Mouse (Mus musculus): Measurements from ENCODE around the gene N4bp2l2.
"Not testable (repeated sequence)": the region's sequence is repeated elsewhere in the genome, so short reads cannot be mapped to it uniquely, and the experiment has no call there.

Gene N4bp2l2

DNA sequence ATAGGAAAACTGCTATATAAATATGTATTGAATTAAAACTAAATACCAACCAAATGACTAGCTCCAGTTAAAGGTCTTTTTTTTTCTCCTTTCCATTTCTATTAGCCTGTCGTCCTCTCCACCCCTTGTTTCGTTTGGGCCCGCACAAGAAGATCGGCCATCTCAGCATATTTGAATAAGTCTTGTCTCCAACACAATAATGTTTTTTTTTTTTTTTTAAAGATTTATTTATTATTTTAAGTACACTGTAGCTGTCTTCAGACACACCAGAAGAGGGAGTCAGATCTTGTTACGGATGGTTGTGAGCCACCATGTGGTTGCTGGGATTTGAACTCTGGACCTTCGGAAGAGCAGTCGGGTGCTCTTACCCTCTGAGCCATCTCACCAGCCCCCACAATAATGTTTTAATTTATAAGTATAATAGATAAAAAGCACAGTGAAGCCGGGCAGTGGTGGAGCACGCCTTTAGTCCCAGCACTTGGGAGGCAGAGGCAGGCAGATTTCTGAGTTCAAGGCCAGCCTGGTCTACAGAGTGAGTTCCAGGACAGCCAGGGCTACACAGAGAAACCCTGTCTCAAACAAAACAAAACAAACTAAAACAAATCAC lies at the start of gene N4bp2l2:
Gene N4bp2l2 (minus strand): TSS at position 51 of the 607 bp plus-strand sequence.
- not testable (repeated sequence) for DNase-seq (ENCODE audit: low read depth in 2 of 2, low spot score in 2 of 2)

DNA sequence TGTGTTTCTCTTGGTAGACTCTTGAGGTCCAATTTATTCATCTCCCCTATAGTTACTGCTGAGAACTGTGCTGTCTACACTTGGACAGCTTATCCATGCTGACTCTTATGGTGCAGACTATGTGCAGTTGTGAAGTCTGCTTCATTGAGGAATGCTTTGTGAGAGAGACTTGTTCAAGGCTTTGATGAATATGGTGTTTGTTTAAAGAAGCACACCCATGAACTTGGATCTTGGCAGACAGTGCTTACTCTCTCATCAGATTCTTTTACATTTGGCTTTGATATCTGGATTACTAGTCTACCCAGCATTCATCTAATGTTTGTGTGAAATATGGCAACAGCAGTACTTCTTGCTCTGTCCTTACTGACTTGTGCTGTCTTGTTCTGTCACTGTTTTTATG lies 47.4 kb upstream of the N4bp2l2 start:
- no peak for DNase-seq (ENCODE audit: low read depth in 2 of 2, low spot score in 2 of 2)

DNA sequence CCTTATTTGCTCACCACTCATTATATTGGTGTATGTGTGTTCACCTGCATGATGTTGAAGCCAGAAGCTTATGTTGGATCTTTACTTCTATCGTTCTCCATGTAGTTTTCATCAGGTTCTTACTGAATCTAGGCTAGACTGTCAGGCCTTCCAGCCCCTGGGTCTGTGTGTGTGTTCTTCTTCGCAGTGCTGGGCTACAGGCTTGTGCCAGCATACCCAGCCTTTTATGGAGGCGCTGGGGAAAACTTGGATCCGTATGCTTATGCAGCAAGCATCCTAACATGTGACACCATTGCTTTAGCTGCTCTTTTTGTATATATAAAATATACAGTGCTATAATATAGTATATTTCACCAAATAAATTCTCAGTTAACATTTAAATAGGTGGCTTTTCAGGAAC lies 45.5 kb upstream of the N4bp2l2 start:
- DNase-seq (ENCODE audit: low read depth in 2 of 2, low spot score in 2 of 2): no peak

DNA sequence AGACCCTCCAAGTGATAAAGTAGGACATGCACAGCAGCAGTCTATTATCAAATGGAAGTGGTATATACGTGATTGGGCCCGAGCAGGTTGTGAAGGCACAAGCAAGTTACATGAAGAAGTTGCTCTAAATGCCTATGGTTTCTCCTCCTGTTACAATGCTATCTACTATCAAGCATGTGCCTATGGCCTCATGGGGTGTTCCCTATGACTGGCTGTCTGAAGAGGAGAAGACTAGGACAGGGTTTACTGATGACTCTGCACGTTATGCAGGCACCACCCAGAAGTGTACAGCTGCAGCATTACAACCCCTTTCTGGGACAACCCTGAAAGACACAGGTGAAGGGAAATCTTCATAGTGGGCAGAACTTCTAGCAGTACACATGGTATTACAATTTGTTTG lies 41.2 kb upstream of the N4bp2l2 start:
- DNase-seq (ENCODE audit: low read depth in 2 of 2, low spot score in 2 of 2): not testable (repeated sequence)

DNA sequence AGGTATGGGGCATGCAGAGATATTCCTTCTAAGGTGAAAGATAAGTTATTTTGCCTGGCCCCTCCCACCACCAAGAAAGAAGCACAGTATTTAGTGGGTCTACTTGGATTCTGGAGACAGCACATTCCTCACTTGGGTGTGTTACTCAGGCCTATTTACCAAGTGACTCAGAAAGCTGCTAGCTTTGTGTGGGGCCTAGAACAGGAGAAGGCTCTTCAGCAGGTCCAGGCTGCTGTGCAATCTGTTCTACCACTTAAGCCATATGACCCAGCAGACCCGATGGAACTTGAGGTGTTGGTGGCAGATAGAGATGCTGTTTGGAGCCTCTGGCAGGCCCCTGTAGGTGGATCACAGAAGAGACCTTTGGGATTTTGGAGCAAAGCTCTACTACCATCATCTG lies 40.7 kb upstream of the N4bp2l2 start:
- DNase-seq (ENCODE audit: low read depth in 2 of 2, low spot score in 2 of 2): not testable (repeated sequence)

DNA sequence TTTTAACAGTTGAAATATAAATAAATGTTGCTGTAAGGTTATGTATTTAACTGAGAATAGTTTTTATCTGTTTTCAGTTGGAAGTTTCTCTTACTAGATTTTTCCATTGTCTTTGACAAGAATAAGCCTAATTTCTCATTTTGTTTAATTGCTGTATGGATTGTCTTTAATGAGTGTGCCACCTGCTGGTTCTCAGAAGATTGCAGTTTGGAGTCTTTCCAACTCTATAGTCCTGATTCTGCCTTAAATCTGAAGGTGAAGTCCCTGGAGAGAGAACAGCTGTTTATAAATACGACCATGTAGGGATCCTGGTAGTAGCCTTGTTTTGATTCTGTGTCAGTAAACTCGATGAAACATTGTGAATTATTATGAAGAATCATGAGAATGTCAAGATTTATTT lies 36.7 kb upstream of the N4bp2l2 start:
- DNase-seq (ENCODE audit: low read depth in 2 of 2, low spot score in 2 of 2): peak; percentile 38 to 55

GRCm38 (mm10) chr5:150693277-150693676 lies 27.3 kb upstream of the N4bp2l2 start:
- DNase-seq (ENCODE audit: low read depth in 2 of 2, low spot score in 2 of 2): no peak

DNA sequence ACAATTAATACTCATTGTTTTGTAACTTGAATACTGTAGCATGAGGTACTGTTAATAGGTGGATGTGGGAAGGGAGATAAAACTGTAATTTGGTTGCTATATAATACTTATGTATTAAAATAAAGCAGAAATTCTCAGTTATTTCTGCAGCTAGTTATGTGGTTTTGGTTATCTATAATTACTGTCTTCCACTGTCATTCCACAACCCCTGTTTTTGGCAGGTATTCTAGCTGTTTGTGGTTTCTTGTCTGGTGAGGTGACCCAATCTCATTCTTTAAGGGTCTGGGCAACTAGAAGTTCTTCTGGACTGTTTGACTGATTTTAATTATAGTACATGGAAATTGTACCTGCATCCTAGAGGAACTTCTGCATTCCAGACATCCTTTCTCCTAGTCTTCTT lies 24.7 kb upstream of the N4bp2l2 start:
- no peak for DNase-seq (ENCODE audit: low read depth in 2 of 2, low spot score in 2 of 2)

- DNase-seq (ENCODE audit: low read depth in 2 of 2, low spot score in 2 of 2): not testable (repeated sequence)
These were observed 16.9 kb upstream of the N4bp2l2 start for GRCm38 (mm10) chr5:150682862-150683261.

DNA sequence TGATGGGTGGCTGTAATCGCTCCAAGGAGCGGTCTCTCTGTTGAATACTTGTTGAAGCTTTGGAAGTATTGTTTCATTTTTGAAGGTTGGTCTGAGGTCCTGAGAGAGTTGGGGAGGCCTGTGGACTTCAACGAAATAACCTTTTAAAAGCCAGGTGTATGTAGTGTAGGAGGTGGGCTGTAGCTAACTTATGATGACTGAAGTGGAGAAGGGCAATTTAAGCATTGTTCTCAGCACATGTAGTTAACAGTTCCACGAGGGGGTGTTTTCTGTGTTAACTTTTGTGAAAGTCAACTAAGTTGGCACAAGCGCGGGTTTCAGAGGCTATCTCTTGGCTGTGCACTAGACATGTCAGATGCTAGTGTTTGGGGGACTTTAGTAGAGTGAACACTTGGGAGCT lies 8.9 kb upstream of the N4bp2l2 start:
- DNase-seq (ENCODE audit: low read depth in 2 of 2, low spot score in 2 of 2): no peak

DNA sequence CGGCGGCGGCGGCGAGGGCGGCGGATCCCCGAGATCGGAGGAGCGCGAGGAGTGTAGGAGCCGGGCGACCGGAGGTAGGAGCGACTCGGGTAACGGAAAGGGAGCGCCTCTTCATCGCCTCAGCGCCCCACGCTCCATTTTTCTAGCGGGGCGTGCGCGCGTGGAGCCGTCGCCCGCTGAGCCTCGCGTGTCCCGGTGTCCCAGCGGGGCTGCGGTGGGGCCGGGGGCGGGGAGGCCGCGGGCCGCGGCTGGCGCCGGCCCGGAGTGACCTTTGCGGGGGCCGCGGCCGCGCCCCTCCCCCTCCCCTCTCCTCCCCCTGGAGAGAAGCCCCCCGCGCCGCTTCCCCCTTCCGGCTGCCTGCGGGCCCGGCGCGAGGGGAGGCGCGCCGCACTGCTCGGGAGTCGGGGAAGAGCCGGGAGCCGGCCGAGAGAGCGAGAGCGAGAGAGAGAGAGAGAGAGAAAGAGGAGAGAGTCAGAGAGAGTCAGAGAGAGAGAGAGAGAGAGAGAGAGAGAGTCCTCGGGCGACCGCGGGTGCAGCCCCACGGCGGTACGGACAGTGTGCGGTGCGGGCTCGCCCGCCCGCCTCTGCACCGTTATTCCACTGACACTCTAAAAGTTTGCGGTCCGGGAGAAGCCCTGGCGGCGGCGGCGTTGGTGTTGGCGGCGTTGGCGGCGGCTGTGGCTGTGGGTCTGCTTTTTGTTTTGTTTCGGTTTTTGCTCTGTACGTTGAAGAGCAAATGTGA lies 8.1 kb upstream of the N4bp2l2 start:
- peak in 1 of 2 experiments; percentile 7 for DNase-seq (ENCODE audit: low read depth in 2 of 2, low spot score in 2 of 2)

DNA sequence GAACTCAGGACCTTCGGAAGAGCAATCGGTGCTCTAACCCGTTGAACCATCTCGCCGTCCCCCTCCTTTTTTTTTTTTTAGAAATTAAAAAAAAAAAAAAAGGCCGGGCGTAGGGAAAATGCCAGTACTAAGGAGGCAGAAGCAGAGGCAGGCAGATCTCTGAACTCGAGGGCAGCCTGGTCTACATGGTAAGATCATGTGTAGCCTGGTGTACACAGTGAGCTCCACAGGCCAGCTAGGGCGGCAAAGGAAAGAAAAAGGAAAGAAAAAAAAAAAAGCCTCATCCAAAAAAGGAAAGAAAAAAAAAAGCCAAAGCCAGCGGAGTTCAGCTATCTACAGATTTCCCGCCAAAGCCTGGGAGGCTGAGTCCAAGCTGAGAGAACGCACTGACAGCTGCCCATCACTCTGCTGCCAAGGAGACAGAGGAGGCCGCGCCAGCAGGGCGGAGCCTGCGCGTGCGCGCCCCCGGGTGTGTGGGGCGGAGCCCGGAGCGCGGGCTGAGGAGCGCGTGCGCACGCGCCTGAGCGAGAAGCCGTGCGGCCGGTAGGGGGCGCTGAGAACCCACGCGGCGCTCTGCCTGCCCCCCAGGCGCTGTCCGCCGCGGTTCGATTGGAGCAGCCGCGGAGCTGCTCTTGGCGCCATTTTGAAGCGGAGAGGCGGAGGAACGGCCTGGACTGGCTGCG lies 7.3 kb upstream of the N4bp2l2 start, which contains the start of gene Pds5b:
Gene Pds5b (plus strand): TSS at position 587 of the 683 bp plus-strand sequence.
- peak; percentile 89 to 92 for DNase-seq (ENCODE audit: low read depth in 2 of 2, low spot score in 2 of 2)

DNA sequence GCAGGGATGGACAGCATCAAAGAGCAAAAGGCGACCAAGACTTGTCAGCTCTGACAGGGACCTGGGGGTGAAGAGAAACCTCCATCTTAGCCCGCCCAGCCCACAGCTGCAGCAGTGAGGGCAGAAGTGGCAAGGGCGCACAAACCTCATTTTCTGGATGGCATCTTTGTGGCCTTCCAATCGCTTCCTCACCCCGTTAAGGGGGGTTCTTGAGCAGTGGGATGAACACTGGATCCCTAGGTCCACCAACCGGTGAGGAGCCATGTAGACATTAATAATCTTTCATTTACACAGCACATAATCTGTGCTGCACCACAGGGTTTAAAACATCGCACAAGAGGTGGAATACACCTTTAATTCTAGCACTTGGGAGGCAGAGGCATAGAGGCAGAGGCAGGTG lies 6.4 kb upstream of the N4bp2l2 start:
- DNase-seq (ENCODE audit: low read depth in 2 of 2, low spot score in 2 of 2): no peak

- no peak for DNase-seq (ENCODE audit: low read depth in 2 of 2, low spot score in 2 of 2)
These were observed 2.7 kb upstream of the N4bp2l2 start for GRCm38 (mm10) chr5:150668731-150669130.

DNA sequence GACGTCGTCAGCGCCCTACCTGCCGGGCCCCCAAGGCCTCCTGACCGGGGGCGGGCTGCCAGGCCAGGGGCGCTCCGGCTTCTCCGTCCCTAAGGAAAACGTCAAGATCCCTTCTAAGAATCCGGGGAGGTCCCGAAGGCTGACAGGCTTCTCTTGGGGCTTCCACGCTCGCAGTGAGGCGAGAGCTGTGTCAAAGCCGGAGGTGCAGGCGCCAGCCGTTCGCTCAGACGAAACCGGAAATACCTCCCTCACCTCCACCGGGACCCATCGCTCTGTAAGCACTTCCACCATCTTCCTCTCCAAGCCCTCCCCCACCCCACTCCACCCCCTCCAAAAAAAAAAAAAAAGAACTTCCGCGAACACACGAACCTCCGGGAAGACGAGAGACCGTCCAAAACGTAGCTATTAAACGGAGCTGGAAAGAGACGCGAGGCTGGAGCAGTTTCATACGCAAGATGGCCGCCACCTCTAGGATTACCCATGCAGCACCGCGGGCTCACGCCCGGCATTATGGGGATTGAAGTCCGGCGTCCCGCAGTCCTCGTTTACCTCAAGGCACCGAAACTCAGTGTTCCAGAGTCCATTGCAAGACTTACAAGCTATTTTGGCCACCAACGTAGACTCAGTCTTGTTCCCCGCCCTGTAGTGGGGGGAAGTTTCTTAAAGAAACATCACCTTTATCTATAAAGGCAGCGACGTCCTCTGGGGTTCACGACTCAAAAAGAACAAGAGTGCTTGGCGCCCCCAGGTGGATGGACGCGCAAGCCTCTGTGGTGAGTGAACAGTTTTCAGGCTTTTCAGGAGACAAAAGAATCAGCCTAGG lies 640 bp downstream of the N4bp2l2 start:
- DNase-seq (ENCODE audit: low read depth in 2 of 2, low spot score in 2 of 2): peak; percentile 95 to 96

DNA sequence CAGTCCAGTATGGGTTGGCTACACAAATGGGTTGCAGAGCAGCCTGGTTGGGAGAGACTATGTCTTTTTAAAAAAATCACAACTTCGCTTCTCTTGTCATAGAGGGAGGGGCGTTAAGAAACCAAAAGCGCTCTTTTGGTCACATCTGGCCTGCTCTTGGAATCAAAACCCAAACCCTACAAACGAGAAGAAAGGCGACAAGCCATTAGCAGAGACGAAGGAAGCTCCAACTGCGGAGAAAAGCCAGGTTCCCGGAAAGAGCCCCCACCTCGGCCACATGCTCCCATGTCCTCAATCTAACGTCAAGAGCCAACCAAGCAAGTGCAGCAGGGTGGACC lies 1.2 kb downstream of the N4bp2l2 start:
- no peak for DNase-seq (ENCODE audit: low read depth in 2 of 2, low spot score in 2 of 2)

- not testable (repeated sequence) for DNase-seq (ENCODE audit: low read depth in 2 of 2, low spot score in 2 of 2)
These were observed 2.1 kb downstream of the N4bp2l2 start for GRCm38 (mm10) chr5:150663926-150664325.

DNA sequence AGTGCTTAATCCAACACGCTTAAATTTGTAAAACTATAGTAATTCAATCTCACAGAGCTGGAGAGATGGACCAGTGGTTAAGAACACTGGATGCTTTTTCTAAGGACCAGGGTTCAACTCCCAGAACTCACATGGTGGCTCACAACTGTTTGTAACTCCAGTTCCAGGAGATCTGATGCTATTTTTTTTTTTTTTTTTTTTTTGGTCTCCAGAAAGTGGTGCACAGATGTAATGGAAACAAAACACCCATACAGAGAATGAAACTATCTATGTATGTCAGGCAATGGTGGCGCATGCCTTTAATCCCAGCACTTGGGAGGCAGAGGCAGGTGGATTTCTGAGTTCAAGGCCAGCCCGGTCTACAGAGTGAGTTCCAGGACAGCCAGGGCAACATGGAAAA lies 5.7 kb downstream of the N4bp2l2 start:
- DNase-seq (ENCODE audit: low read depth in 2 of 2, low spot score in 2 of 2): not testable (repeated sequence)

GRCm38 (mm10) chr5:150659425-150659824 lies 6.6 kb downstream of the N4bp2l2 start:
- DNase-seq (ENCODE audit: low read depth in 2 of 2, low spot score in 2 of 2): not testable (repeated sequence)

- no peak for DNase-seq (ENCODE audit: low read depth in 2 of 2, low spot score in 2 of 2)
These were observed 11.4 kb downstream of the N4bp2l2 start for GRCm38 (mm10) chr5:150654548-150654947.

DNA sequence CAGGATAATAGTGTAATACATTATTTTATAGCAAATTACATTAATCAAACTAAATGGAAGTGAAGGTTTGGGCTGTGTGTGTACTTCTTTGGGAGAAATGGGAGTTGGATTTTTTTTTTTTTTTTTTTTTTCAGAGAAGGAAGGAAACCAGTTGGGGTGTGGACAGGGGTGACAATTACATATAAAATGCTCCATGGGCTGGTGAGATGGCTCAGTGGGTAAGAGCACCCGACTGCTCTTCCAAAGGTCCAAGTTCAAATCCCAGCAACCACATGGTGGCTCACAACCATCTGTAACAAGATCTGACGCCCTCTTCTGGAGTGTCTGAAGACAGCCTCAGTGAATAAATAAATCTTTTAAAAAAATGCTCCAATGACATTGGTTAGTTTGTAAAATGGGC lies 13.4 kb downstream of the N4bp2l2 start:
- no peak for DNase-seq (ENCODE audit: low read depth in 2 of 2, low spot score in 2 of 2)
